Mouse (Mus musculus): Measurements from ENCODE around the gene Tspan33. TPM values are rescaled to one million over a fixed set of nuclear protein-coding genes. Genes with fewer than 3 reads are reported as not detected.

Tspan33 gene
- total RNA-seq (2023), result under 1 TPM; 0.44 to 0.67 TPM

GRCm38 (mm10) chr6:29693953-29694352 lies at the start of gene Tspan33:
Gene Tspan33 (plus strand): TSS chr6:29694222.

GRCm38 (mm10) chr6:29735336-29735688 lies 41.3 kb downstream of the Tspan33 start, which contains the start of gene Smo:
Gene Smo (plus strand): TSS chr6:29735503.

Other genes with a start within 250 kb of the Tspan33 start
- gene Atp6v1f, start 226.5 kb upstream of the Tspan33 start, total RNA-seq (2023), result 100 to 1,000 TPM; 185 to 190 TPM
- gene Atp6v1fnb, start 222.8 kb upstream of the Tspan33 start, total RNA-seq (2023), result 1 to 10 TPM; 6.1 to 8.7 TPM
- under 1 TPM in 1 of 2 experiments, not detected in 1; 0.26 TPM for gene Kcp, start 186.3 kb upstream of the Tspan33 start, total RNA-seq (2023)
- 100 to 1,000 TPM; 278 to 284 TPM for gene Irf5, start 167.6 kb upstream of the Tspan33 start, total RNA-seq (2023)
- 10 to 100 TPM; 87.4 to 93.9 TPM for gene Tnpo3, start 84.3 kb upstream of the Tspan33 start, total RNA-seq (2023)
- not detected for gene Smo, start 41.3 kb downstream of the Tspan33 start, total RNA-seq (2023)
- 10 to 100 TPM; 62.3 to 66.9 TPM for gene Ahcyl2, start 73.8 kb downstream of the Tspan33 start, total RNA-seq (2023)
- gene Strip2, start 222.8 kb downstream of the Tspan33 start, total RNA-seq (2023), result not detected

Measured in B cell, adult 67 days (primary cell).